Mouse (Mus musculus) embryonic fibroblast, embryonic 13.5 days (primary cell): Measurements from ENCODE around the gene Luzp1.

Source experiments
- CTCF ChIP-seq: IDR thresholded peaks from 2 replicates; pipeline ENCODE4 v1.5.1; 2011; ENCODE audit warnings: mild to moderate bottlenecking, control low read depth, low read length, moderate library complexity, borderline replicate concordance; ENCODE audit not compliant: insufficient read depth
- POLR2A ChIP-seq: IDR thresholded peaks from 2 replicates; pipeline ENCODE4 v1.6.1; 2011; ENCODE audit warnings: low read depth, mild to moderate bottlenecking, control low read depth, low read length, moderate library complexity

DNA sequence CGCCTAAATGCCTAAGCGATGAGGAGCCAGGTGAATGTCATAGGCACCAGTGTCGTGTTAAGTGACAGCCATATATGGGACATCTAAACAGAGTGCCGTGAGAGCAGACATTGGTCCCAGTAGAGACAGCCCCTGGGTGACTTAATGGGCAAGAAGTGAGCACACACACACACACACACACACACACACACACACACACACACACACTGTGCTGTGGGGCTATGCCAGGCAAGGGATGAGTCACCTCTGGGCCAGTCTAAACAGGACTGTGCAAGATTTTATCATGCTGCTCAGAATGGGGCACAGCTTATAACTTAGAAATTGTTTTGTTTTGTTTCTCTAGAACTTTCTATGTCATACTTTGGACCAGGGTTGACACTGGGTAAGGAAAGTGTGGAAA is 35.5 kb upstream of the Luzp1 start:
- TF ChIP-seq POLR2A (no peak), CTCF (no peak)
